Mouse (Mus musculus): ENCODE data around the gene Tesk1. TPM values are rescaled to one million over a fixed set of nuclear protein-coding genes. Genes with fewer than 3 reads are reported as not detected.

The Tesk1 gene
- 10 to 100 TPM in 25 of 26 experiments, 1 to 10 TPM in 1; 6.5 to 65.0 (median 35.2) TPM for total RNA-seq (2018; cell fraction: chromatin; rRNA removed)
- total RNA-seq (2018; cell fraction: cytosol; rRNA removed) = 10 to 100 TPM; 33.5 to 59.0 (median 44.7) TPM
- 10 to 100 TPM; 20.1 to 53.9 (median 36.3) TPM for total RNA-seq (2018; cell fraction: nucleus; rRNA removed)
- polyA plus RNA-seq (2018) = 40.0 to 51.6 TPM (median 50.0 TPM) in 3 replicates

DNA sequence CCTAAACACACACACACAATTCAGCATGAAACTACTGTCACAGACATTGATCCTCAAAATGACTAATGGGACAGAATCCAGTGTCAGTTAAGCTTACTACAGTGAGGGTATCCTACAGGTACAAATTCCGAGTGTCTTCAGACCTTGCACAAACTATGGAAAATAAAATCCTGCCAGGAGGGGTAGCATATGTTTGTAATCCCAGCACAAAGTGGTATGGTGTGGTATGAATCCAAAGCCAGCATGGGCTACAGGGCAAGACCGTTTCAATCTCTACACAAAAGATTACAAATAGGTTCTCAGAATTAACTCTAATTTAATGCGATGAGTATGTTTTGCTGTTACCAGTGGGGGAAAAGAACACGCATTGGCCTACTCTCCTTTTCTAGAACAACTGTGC, at the start of gene Tesk1:
Tesk1 (plus strand) TSS at position 301 of the 400 bp plus-strand sequence.
- Histone ChIP-seq H3K27ac (peak within 1 kb of the TSS; percentile 55), H3K4me3 (ENCODE audit: inconsistent target) (peak within 1 kb of the TSS; percentile 66), H3K36me3 (ENCODE audit: inconsistent target) (peaks cover 14% of the 10 kb centered on the region), H3K79me2 (ENCODE audit: inconsistent target) (peaks cover 15% of the 10 kb centered on the region)
- WGBS (ENCODE audit: missing documents) = 41% methylated on average over 4 of the region's 4 CpGs

DNA sequence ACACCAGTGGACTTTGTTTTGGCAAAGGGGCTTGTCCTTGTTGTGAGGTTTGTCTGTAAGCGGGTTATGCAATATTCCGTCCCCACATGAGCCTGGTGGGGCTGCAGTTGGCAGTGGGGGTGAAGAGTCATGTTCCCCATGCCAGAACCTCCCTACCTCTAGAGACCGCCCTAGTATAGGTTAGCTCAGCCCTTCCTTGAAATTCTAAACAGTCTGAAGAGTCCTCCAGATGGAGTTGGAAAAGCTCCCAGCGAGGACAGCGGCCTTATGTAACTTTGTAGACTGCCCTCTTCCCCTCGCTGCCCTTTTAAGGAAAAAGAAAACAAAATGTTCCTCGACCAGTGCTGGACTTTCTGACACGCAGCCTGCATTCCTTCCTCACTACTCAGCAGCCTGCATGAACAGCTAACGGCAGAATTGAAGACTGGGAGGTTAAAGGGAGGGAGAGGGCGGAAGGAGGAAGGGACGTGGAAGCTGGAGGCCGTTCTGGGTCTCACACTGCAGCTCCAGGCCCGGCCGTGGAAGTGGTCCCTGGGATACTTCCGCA, 47.3 kb upstream of the Tesk1 start:
- Histone ChIP-seq H3K36me3 (ENCODE audit: inconsistent target) (0 out of 2 replicates have a peak, but pooled peaks cover 7% of the 10 kb centered on the region), H3K4me3 (ENCODE audit: inconsistent target) (no peak overlapping the region), H3K27ac (no peak overlapping the region), H3K79me2 (ENCODE audit: inconsistent target) (peaks cover 100% of the 10 kb centered on the region)
- WGBS (ENCODE audit: missing documents) = 57% methylated on average over 15 of the region's 15 CpGs

- 0 out of 2 replicates have a peak, but pooled peaks cover 7% of the 10 kb centered on the region for H3K36me3 ChIP-seq (ENCODE audit: inconsistent target)
- H3K27ac ChIP-seq = no peak overlapping the region
- peaks cover 100% of the 10 kb centered on the region for H3K79me2 ChIP-seq (ENCODE audit: inconsistent target)
- WGBS (ENCODE audit: missing documents) = 91% methylated on average over 5 of the region's 5 CpGs
- no peak overlapping the region for H3K4me3 ChIP-seq (ENCODE audit: inconsistent target)
Measured at GRCm38 (mm10) chr4:43395147-43395546, 46.6 kb upstream of the Tesk1 start.

DNA sequence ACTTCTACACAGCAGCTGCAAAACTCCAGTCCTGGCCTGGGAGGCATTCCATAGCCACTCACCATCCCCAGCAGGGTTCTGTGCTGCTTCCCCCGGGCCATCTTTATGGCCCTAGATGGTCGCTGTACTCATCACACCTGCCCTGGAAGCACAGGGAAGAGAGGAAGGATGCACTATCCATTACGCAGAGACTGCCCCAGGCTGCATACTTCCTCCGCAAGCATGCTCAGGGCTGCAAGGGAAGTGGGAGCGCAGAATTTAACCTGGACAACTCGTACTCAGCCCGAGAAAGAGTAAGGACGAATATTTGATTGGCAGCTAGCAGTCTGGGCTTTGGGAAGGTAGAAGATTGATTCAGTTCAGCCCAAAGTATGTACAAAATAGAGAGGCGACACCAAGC, 45.9 kb upstream of the Tesk1 start:
- no peak overlapping the region for H3K27ac ChIP-seq
- H3K36me3 ChIP-seq (ENCODE audit: inconsistent target) = 0 out of 2 replicates have a peak, but pooled peaks cover 7% of the 10 kb centered on the region
- WGBS (ENCODE audit: missing documents) = 81% methylated on average over 9 of the region's 9 CpGs
- H3K4me3 ChIP-seq (ENCODE audit: inconsistent target) = no peak overlapping the region
- peaks cover 100% of the 10 kb centered on the region for H3K79me2 ChIP-seq (ENCODE audit: inconsistent target)

DNA sequence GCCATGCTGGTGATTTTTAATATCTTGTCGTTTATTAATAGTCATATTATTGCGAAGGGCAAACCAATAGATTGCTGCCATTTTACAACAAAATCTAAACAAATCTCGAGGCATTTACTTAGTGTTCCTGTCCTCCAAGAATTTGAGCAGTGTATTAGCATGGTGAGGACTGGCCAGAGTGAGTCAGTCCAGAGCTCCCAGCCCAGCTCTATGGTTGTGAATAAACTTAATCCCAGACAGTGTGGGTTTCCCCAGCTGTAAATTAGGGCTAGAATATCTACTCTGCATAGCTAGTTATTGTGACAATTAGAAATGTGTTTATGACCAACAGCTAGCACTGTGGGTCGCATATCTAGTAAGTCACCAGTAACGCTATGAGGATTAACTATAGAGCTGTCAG, 45.4 kb upstream of the Tesk1 start:
- Histone ChIP-seq H3K36me3 (ENCODE audit: inconsistent target) (0 out of 2 replicates have a peak, but pooled peaks cover 7% of the 10 kb centered on the region), H3K27ac (no peak overlapping the region), H3K4me3 (ENCODE audit: inconsistent target) (no peak overlapping the region), H3K79me2 (ENCODE audit: inconsistent target) (peaks cover 100% of the 10 kb centered on the region)
- WGBS (ENCODE audit: missing documents) = 91% methylated on average over 5 of the region's 5 CpGs

DNA sequence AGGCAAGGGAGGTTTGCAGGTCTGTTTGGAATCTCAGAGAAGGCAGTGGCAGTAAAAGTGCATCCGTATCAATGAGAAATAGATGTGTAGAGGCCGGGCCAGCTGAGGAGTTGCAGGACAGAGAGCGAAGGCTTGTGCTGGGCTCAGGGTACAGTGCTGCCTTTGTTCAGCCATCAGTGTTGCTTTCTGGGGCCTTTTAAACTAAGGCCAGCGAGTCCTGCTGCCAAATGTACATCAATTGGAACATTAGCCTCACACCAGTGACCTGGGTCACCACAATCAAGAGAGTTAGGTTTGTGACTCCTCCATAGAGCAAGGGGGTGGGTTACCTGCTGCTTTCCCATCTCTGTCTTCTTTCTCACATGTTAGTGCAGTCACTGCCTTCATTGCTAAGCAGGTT, 43.7 kb upstream of the Tesk1 start:
- Histone ChIP-seq H3K4me3 (ENCODE audit: inconsistent target) (no peak overlapping the region), H3K27ac (no peak overlapping the region), H3K79me2 (ENCODE audit: inconsistent target) (peaks cover 100% of the 10 kb centered on the region), H3K36me3 (ENCODE audit: inconsistent target) (no peaks in the 10 kb centered on the region)
- 92% methylated on average over 4 of the region's 4 CpGs for WGBS (ENCODE audit: missing documents)

GRCm38 (mm10) chr4:43398829-43399331, 42.9 kb upstream of the Tesk1 start:
- Histone ChIP-seq H3K36me3 (ENCODE audit: inconsistent target) (no peaks in the 10 kb centered on the region; the same call in 1 of the 2 replicates), H3K4me3 (ENCODE audit: inconsistent target) (no peak overlapping the region), H3K79me2 (ENCODE audit: inconsistent target) (peaks cover 100% of the 10 kb centered on the region), H3K27ac (no peak overlapping the region)
- WGBS (ENCODE audit: missing documents) = 86% methylated on average over 17 of the region's 17 CpGs

DNA sequence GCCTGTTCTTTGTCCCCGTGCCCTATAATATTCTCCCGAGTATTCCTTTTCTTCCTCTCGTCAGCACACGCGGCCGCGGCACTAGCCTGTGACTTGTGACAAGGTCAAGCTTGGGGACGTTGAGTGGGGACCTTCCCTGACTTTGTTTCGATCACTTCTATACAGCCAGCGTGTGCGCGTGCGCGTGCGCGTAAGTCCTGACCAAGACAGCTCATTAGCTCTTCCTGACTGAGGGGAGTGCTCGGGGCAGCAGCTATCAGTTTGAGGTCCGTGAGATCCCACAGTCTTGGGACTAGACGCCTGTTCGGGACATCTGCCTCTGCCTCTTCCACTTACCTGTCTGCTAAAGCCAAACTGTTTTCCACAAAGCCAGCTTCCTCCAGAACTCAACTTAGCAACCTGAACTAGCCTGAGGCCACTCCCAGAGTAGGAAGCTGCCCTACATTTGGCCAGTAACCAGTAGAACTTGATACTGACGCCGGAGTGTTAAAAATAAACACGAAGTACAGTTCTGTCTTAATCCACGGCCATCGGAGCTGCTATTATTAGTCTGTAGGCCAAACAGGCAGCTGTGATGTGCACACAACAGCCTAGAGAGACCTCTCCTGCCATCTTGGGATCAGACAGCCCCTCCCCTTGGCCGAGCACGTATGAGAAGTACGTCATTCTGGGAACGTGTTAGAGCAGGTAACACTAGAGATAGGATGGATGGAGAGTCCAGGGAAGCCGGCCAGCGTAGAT, 42.2 kb upstream of the Tesk1 start:
- WGBS (ENCODE audit: missing documents) = 82% methylated on average over 31 of the region's 31 CpGs
- Histone ChIP-seq H3K36me3 (ENCODE audit: inconsistent target) (no peaks in the 10 kb centered on the region; the same call in 1 of the 2 replicates), H3K79me2 (ENCODE audit: inconsistent target) (peaks cover 100% of the 10 kb centered on the region), H3K27ac (no peak overlapping the region), H3K4me3 (ENCODE audit: inconsistent target) (no peak overlapping the region)

DNA sequence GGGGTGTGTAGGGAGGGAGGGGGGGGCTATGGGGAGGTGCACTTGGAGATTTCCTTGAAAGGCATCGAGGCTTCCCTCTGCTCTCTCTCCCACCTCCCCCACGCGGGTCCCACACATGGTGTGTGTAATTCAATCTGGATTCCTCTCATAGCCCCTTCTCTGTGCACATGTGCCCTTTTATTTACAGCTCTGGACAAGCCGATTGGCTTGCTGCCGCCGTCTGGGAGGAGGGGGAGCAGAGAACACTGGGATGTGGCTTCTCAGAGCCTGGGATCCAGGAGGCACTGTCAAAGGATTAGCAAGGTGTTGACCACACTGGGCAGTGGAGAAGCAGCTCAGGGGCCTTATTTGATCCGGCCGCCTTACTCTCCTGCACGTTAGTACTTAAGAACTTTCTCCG, 40.8 kb upstream of the Tesk1 start:
- WGBS (ENCODE audit: missing documents) = 52% methylated on average over 10 of the region's 10 CpGs
- H3K79me2 ChIP-seq (ENCODE audit: inconsistent target) = peaks cover 100% of the 10 kb centered on the region
- H3K36me3 ChIP-seq (ENCODE audit: inconsistent target) = peaks cover 3% of the 10 kb centered on the region; the same call in 1 of the 2 replicates
- H3K27ac ChIP-seq = no peak overlapping the region
- no peak overlapping the region for H3K4me3 ChIP-seq (ENCODE audit: inconsistent target)

- WGBS (ENCODE audit: missing documents) = 91% methylated on average over 10 of the region's 10 CpGs
- no peak overlapping the region for H3K4me3 ChIP-seq (ENCODE audit: inconsistent target)
- peaks cover 100% of the 10 kb centered on the region for H3K79me2 ChIP-seq (ENCODE audit: inconsistent target)
- no peak overlapping the region for H3K27ac ChIP-seq
- H3K36me3 ChIP-seq (ENCODE audit: inconsistent target) = peaks cover 3% of the 10 kb centered on the region; the same call in 1 of the 2 replicates
Measured at GRCm38 (mm10) chr4:43401486-43401885, 40.3 kb upstream of the Tesk1 start.

DNA sequence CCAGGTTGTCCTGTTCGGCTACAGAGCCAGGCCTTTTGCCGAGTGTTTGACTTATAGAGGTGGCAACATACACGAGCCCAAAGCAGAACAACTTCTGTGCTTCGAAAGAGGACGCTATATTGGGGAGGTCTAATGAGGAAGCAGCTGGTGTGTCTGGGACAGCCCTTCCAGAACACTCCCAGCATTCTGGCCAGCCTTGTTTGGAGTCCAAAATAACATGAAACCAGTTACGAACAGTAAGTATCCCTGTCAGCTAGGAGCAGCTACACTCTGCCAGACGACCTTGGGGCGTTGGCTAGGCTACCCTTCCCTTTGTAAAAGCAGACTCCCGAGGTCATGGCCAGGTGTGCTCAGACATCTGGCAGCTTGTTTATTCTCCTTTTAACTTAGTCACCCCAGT, 39.5 kb upstream of the Tesk1 start:
- H3K4me3 ChIP-seq (ENCODE audit: inconsistent target) = no peak overlapping the region
- H3K79me2 ChIP-seq (ENCODE audit: inconsistent target) = peaks cover 100% of the 10 kb centered on the region
- H3K27ac ChIP-seq = no peak overlapping the region
- 54% methylated on average over 9 of the region's 9 CpGs for WGBS (ENCODE audit: missing documents)
- peaks cover 3% of the 10 kb centered on the region; the same call in 1 of the 2 replicates for H3K36me3 ChIP-seq (ENCODE audit: inconsistent target)

DNA sequence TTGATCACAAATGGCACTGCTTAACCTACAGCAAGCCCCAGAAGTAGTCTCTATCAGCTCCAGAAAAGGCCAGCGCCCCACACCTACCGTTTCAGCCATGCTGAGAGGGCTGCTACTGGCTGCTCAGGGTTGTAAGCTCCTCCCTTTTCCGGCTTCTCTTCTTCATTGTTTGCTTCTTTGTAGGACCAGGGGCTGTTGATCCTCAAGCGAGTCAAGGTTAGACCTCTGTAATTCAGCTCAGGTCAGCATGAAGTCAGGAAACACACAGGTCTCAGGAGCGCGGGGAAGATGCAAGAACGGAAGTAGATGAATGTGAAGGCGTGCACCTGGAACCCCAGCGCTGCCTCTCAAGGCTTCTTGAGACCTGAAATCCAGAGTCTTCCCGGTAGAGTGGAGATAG, 37.0 kb upstream of the Tesk1 start:
- Histone ChIP-seq H3K36me3 (ENCODE audit: inconsistent target) (peaks cover 3% of the 10 kb centered on the region; the same call in 1 of the 2 replicates), H3K4me3 (ENCODE audit: inconsistent target) (no peak overlapping the region), H3K27ac (no peak overlapping the region), H3K79me2 (ENCODE audit: inconsistent target) (peaks cover 100% of the 10 kb centered on the region)
- 93% methylated on average over 10 of the region's 10 CpGs for WGBS (ENCODE audit: missing documents)

DNA sequence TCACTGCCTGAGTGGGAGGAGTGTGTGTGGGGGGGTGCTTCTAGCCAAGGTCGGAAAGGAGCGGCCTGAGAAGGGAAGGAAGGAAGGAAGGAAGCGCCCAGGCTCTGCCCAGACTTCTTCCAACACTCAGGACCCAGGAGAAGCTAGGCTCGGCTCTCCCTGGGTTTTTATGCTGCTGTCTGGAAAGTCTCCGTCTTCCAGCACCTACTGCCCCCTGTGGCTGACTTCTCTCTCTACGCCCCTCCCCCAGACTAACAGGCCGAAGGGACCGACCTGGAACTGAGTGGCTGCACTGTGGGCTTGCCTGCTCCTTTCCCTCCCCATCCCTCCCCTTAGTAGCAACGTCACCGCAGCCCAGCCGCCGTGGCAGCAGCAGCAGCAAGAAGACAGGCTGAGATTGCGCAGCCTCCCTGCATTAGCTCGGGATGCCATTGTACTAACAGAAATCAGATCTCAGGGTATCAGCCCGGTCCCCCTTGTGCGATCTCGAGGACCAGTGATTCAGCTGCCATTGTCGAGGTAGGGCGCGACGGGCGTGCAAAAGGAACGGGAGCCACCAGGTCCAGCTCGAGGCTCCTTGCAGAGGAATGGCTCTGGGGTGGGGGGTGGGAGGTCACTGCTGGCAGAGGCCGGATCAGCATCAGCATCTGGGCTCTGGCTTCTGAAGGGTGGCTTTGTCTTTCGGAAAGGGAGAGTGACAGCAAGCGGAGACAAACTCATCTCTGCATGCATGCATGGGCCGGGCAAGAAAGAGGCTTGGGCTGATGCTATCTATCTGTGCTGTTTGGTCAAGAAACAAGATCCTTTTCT, 35.4 kb upstream of the Tesk1 start:
- H3K79me2 ChIP-seq (ENCODE audit: inconsistent target) = peaks cover 100% of the 10 kb centered on the region
- H3K36me3 ChIP-seq (ENCODE audit: inconsistent target) = peaks cover 4% of the 10 kb centered on the region; the same call in 1 of the 2 replicates
- no peak overlapping the region for H3K27ac ChIP-seq
- no peak overlapping the region for H3K4me3 ChIP-seq (ENCODE audit: inconsistent target)
- 38% methylated on average over 28 of the region's 28 CpGs for WGBS (ENCODE audit: missing documents)
